ENCODE assay signal across 8 mouse cellular contexts in the genomic region with DNA sequence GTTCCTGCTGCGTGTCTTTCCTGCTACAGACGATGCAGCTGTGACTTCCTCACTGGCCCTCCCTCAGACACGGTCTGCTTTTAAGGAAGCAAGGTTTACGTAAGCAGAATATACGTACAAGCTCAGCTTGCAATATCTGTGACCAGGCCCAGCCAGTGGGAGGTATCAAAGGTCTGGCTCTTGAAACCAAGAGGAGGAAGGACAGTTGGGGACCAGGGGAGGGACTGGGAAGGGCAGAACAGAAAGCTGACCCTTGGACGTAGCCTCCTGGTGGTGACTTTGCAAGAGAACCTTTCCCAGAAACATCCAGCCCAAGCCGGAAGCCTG.
A peak's percentile ranks its signal among the peaks of the same experiment; 100 is the strongest.
DNase-seq lines count a peak whose midpoint lies in the region; ATAC-seq lines count a peak whose summit lies in the region.

No protein-coding gene starts in this region.

- H3K4me1 ChIP-seq in hindbrain, embryonic 15.5 days (replicated peaks), result 0 out of 2 replicates have a peak, but pooled peaks cover 5% of the 10 kb centered on the region
- H3K4me1 ChIP-seq in hindbrain, embryonic 14.5 days (replicated peaks; ENCODE audit: control insufficient read depth, insufficient read depth, low read length), result no peaks in the 10 kb centered on the region
- H3K4me1 ChIP-seq in liver, embryonic 11.5 days (replicated peaks; ENCODE audit: control insufficient read depth, insufficient read depth, low read length), result peaks cover 2% of the 10 kb centered on the region; the same call in 1 of the 2 replicates

- no peak overlapping the region for H3K9ac ChIP-seq in hindbrain, embryonic 15.5 days
- H3K9ac ChIP-seq in hindbrain, embryonic 14.5 days, result no peak overlapping the region
- H3K9ac ChIP-seq in liver, embryonic 11.5 days (ENCODE audit: low read depth, low read length), result no peak overlapping the region

- H3K36me3 ChIP-seq in hindbrain, embryonic 15.5 days, result no peaks in the 10 kb centered on the region
- no peaks in the 10 kb centered on the region for H3K36me3 ChIP-seq in hindbrain, embryonic 14.5 days (replicated peaks; ENCODE audit: control insufficient read depth, insufficient read depth)
- no peaks in the 10 kb centered on the region for H3K36me3 ChIP-seq in liver, embryonic 11.5 days (ENCODE audit: control insufficient read depth, insufficient read depth, low read length)

- 81% methylated on average over 7 of the region's 7 CpGs for WGBS in hindbrain, embryonic 15.5 days
- WGBS in hindbrain, embryonic 14.5 days, result 83% methylated on average over 7 of the region's 7 CpGs
- 57% methylated on average over 7 of the region's 7 CpGs for WGBS in liver, embryonic 11.5 days

- ATAC-seq in hindbrain, embryonic 15.5 days (ENCODE audit: low FRiP score, low read depth), result no peak
- ATAC-seq in hindbrain, embryonic 14.5 days (ENCODE audit: low FRiP score), result no peak
- ATAC-seq in activated CD4-positive, CD25-positive, alpha-beta regulatory T cell, adult 4 months, result peak; percentile 23
- ATAC-seq in liver, embryonic 11.5 days (replicated peaks; ENCODE audit: low FRiP score), result 0 out of 2 replicates have a peak, but pooled peaks have one; percentile 10

- no peak overlapping the region for H3K4me3 ChIP-seq in hindbrain, embryonic 15.5 days
- no peak overlapping the region for H3K4me3 ChIP-seq in hindbrain, embryonic 14.5 days (replicated peaks; ENCODE audit: low read length)
- no peak overlapping the region for H3K4me3 ChIP-seq in liver, embryonic 11.5 days (ENCODE audit: low read depth, low read length)

- no peaks in the 10 kb centered on the region for H3K9me3 ChIP-seq in hindbrain, embryonic 15.5 days
- H3K9me3 ChIP-seq in hindbrain, embryonic 14.5 days (ENCODE audit: control insufficient read depth, low read length), result no peaks in the 10 kb centered on the region
- no peaks in the 10 kb centered on the region for H3K9me3 ChIP-seq in liver, embryonic 11.5 days (ENCODE audit: control insufficient read depth, low read length)

- no peak overlapping the region for H3K4me2 ChIP-seq in hindbrain, embryonic 15.5 days
- H3K4me2 ChIP-seq in hindbrain, embryonic 14.5 days (replicated peaks), result no peak overlapping the region
- H3K4me2 ChIP-seq in liver, embryonic 11.5 days, result no peak overlapping the region

- 0 out of 2 replicates have a peak overlapping the region, but pooled peaks have one; percentile 18 for H3K27ac ChIP-seq in hindbrain, embryonic 15.5 days (replicated peaks)
- no peak overlapping the region for H3K27ac ChIP-seq in hindbrain, embryonic 14.5 days
- H3K27ac ChIP-seq in liver, embryonic 11.5 days (ENCODE audit: low read depth, low read length), result no peak overlapping the region

- no peaks in the 10 kb centered on the region for H3K27me3 ChIP-seq in hindbrain, embryonic 15.5 days
- H3K27me3 ChIP-seq in hindbrain, embryonic 14.5 days (ENCODE audit: control insufficient read depth, insufficient read depth, low read length), result no peaks in the 10 kb centered on the region
- H3K27me3 ChIP-seq in liver, embryonic 11.5 days (replicated peaks; ENCODE audit: control insufficient read depth, insufficient read depth, low read length), result no peaks in the 10 kb centered on the region

- no peak for DNase-seq in hindbrain, embryonic 14.5 days (ENCODE audit: low spot score)
- no peak for DNase-seq in liver, embryonic 11.5 days (ENCODE audit: low spot score)
- DNase-seq in monocyte, adult 2 months (ENCODE audit: low read depth in 1 of 2, low spot score in 2 of 2), result peak; percentile 81 to 91
- no peak for DNase-seq in cerebellum, postnatal 25 days
- DNase-seq in frontal cortex, postnatal 14 days (ENCODE audit: low spot score in 2 of 2), result no peak
- DNase-seq in adrenal gland, postnatal 25 days, result no peak

Comparison
In these comparisons a context has a peak if more than half of its experiments do, and no peak if none do; other contexts are left out.
1. ATAC-seq: peak in activated CD4-positive, CD25-positive, alpha-beta regulatory T cell, adult 4 months (single experiment) and liver, embryonic 11.5 days (single experiment); none in hindbrain, embryonic 15.5 days (single experiment) and hindbrain, embryonic 14.5 days (single experiment).
2. DNase-seq: peak in monocyte, adult 2 months (2 of 2); none in hindbrain, embryonic 14.5 days (single experiment), liver, embryonic 11.5 days (single experiment), cerebellum, postnatal 25 days (0 of 2), frontal cortex, postnatal 14 days (0 of 2) and adrenal gland, postnatal 25 days (single experiment).